Mouse (Mus musculus) adrenal gland, adult 2 months (tissue): ENCODE results near the gene Psg17. TPM values are rescaled to one million over a fixed set of nuclear protein-coding genes. Genes with fewer than 3 reads are reported as not detected.

ENCODE experiments used
- polyA plus RNA-seq: library from polyadenylated mRNA; depleted of rRNA; stranded (reverse); fragments of >200 nt; gene quantifications from 2 replicates; pipeline ENCODE4 v1.2.3, GENCODE M21; 2012; rRNA removed
- total RNA-seq, 2 experiments: library from RNA; stranded (reverse); gene quantifications; 2 replicates each; pipeline ENCODE4 v1.2.3; 2021

The Psg17 gene
- total and polyA plus RNA-seq, 3 experiments: not detected

Other genes with a start within 250 kb of the Psg17 start
- gene Psg23, start 205.1 kb downstream of the Psg17 start, total RNA-seq: not detected
- gene Psg23, start 205.1 kb downstream of the Psg17 start, polyA plus RNA-seq: not detected in 2 replicates
- gene Psg21, start 164.9 kb downstream of the Psg17 start, total RNA-seq: not detected
- gene Psg21, start 164.9 kb downstream of the Psg17 start, polyA plus RNA-seq: not detected in 2 replicates
- not detected for gene Psg20, start 135.4 kb downstream of the Psg17 start, total RNA-seq
- not detected in 2 replicates for gene Psg20, start 135.4 kb downstream of the Psg17 start, polyA plus RNA-seq
- gene Psg22, start 103.5 kb downstream of the Psg17 start, total RNA-seq: not detected
- not detected in 2 replicates for gene Psg22, start 103.5 kb downstream of the Psg17 start, polyA plus RNA-seq
- not detected for gene Psg19, start 23.1 kb downstream of the Psg17 start, total RNA-seq
- not detected in 2 replicates for gene Psg19, start 23.1 kb downstream of the Psg17 start, polyA plus RNA-seq
- 1 to 10 TPM; 7.0 to 7.5 TPM for gene Mill2, start 18.4 kb upstream of the Psg17 start, total RNA-seq
- 4.6 and 4.9 TPM in 2 replicates for gene Mill2, start 18.4 kb upstream of the Psg17 start, polyA plus RNA-seq
- gene Pglyrp1, start 49.7 kb upstream of the Psg17 start, total RNA-seq: 1 to 10 TPM; 1.2 TPM
- 3.6 and 5.2 TPM in 2 replicates for gene Pglyrp1, start 49.7 kb upstream of the Psg17 start, polyA plus RNA-seq
- gene Ccdc61, start 88.8 kb upstream of the Psg17 start, total RNA-seq: 10 to 100 TPM in 1 of 2 experiments, 1 to 10 TPM in 1; 10.0 to 10.1 TPM
- 28.5 and 30.2 TPM in 2 replicates for gene Ccdc61, start 88.8 kb upstream of the Psg17 start, polyA plus RNA-seq
- 1 to 10 TPM; 3.5 to 4.6 TPM for gene Nova2, start 104.3 kb upstream of the Psg17 start, total RNA-seq
- gene Nova2, start 104.3 kb upstream of the Psg17 start, polyA plus RNA-seq: 1.7 and 1.9 TPM in 2 replicates
- not detected for gene Nanos2, start 165.8 kb upstream of the Psg17 start, total RNA-seq
- not detected in 2 replicates for gene Nanos2, start 165.8 kb upstream of the Psg17 start, polyA plus RNA-seq
- 10 to 100 TPM in 1 of 2 experiments, 1 to 10 TPM in 1; 8.9 to 16.8 TPM for gene Mypop, start 169.6 kb upstream of the Psg17 start, total RNA-seq
- 36.5 and 39.8 TPM in 2 replicates for gene Mypop, start 169.6 kb upstream of the Psg17 start, polyA plus RNA-seq
- 10 to 100 TPM; 36.8 to 44.3 TPM for gene Irf2bp1, start 182.4 kb upstream of the Psg17 start, total RNA-seq
- 74.8 and 78.3 TPM in 2 replicates for gene Irf2bp1, start 182.4 kb upstream of the Psg17 start, polyA plus RNA-seq
- gene Foxa3, start 201.9 kb upstream of the Psg17 start, total RNA-seq: not detected
- gene Foxa3, start 201.9 kb upstream of the Psg17 start, polyA plus RNA-seq: 0.08 and 0.24 TPM in 2 replicates
- gene Sympk, start 202.8 kb upstream of the Psg17 start, total RNA-seq: 100 to 1,000 TPM in 1 of 2 experiments, 10 to 100 TPM in 1; 94.4 to 103 TPM
- gene Sympk, start 202.8 kb upstream of the Psg17 start, polyA plus RNA-seq: 123 and 159 TPM in 2 replicates
- gene Rsph6a, start 233.1 kb upstream of the Psg17 start, total RNA-seq: not detected
- not detected in 2 replicates for gene Rsph6a, start 233.1 kb upstream of the Psg17 start, polyA plus RNA-seq